Mouse (Mus musculus) gastrocnemius, adult 18-20 months (tissue): ENCODE measurements around the gene Serpina16. TPM values are rescaled to one million over a fixed set of nuclear protein-coding genes. Genes with fewer than 3 reads are reported as not detected.
"Not testable (repeated sequence)": the region's sequence is repeated elsewhere in the genome, so short reads cannot be mapped to it uniquely, and the experiment has no call there.

Source experiments
- DNase-seq: peaks from one replicate; pipeline ENCODE4 v3.0.0; 2021; ENCODE audit warnings: low spot score
- long read RNA-seq, 2 experiments: library from polyadenylated mRNA; stranded (forward); transcript quantifications; one replicate each; pipeline ENCODE4 v2.0.0; 2021
- total RNA-seq, 2 experiments: library from RNA; stranded (reverse); gene quantifications; 2 replicates each; pipeline ENCODE4 v1.2.3; 2021

Gene Serpina16
- total RNA-seq, result not detected
- long read RNA-seq, experiment 1, result 0 reads
- long read RNA-seq, experiment 2, result 0 reads

- no peak for DNase-seq
Measured at GRCm38 (mm10) chr12:103676039-103676438, at the start of gene Serpina16. Gene Serpina16, minus strand, starts transcription at chr12:103676139.

DNA sequence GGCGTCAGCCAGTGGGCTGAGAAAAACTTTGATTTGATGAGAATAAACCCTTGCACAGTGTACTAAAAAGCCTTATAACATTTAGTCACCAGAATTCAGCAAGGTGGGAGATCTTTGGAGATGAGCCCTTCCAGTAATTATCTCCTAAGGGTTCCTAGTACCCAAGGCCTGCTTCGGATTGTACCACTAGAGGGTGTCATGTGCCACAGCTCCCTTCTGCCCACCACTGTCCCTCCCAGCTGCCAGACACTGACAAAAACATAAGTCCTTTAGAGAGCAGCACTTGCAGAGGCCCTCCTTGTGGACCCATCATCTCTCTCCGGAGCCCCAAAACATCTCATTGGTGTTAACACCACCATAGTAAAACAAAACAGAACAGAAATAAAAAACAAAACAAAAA lies 35.6 kb upstream of the Serpina16 start:
- DNase-seq, result no peak

- DNase-seq, result no peak
Measured at GRCm38 (mm10) chr12:103710405-103710804, 34.5 kb upstream of the Serpina16 start.

- DNase-seq, result no peak
Measured at GRCm38 (mm10) chr12:103706113-103706512, 30.2 kb upstream of the Serpina16 start.

DNA sequence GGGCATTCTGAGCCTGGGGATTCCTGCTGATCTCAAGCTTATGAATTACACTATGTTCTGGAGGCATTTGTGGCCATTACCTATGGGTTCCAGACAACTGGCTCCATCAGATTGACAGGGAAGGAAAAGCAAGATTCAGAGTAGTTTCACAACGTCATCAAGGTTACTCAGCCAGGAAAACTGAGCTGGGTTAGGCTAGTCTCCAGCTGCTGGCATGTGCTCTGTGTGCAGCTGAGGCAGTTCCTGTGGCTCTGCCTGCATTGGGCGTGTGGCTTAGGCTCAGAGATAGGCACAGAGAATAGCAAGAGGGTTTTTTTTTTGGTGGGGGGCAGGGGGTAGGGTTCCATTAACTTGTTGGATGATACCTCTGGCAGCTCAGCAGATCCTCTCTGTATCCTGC lies 29.6 kb upstream of the Serpina16 start:
- DNase-seq, result peak; percentile 7

DNA sequence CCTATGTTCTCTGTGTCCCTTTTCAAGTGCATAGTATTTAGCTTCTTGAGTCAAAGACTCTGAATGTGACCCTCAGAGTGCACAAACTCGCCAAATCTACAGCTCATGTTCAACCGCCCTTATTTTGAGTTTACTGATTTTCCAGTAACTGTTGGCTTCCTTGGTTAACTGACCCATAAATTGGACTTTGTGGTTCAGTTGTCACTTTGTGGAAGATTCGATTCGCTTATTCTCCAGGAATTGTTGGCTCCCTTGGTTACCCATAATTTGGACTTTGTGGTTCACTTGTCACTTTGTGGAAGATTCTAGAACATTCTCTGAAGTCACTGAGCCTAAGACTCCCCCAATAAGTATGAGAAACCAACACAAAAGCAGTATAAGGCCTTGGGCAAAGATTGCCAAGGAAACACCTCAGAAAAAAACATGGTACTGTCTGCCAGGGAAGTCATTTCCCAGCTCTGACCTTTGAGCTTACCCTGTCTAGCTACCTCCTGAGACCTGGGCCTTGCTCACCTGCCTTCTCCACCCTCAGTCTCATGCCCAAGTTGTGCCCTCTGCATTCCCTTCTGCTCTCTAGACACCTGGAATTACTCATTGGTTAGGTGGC lies 24.3 kb upstream of the Serpina16 start:
- DNase-seq, result no peak

DNA sequence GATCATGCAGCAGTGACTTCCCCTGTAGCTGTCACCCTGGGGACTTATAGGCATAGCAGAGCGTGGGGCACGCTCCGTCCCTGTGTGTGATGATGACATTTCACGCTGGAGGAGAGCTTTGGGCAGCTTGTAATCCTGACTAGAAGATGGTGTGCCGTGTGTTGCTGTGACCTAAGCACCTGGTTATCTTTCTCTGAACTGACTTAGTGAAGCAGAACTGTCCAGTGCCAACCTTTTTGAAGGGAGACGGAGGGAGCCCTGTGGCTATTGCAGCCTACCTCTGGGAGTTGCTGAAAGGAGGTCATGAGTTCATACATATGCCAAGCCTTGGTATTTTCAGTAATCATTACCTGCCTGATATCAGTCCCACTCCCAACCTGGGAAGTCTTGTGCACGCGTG lies 19.5 kb upstream of the Serpina16 start, which contains the start of gene Serpina1f:
Gene Serpina1f, minus strand, starts transcription at position 101 of the 400 bp plus-strand sequence.
- no peak for DNase-seq

DNA sequence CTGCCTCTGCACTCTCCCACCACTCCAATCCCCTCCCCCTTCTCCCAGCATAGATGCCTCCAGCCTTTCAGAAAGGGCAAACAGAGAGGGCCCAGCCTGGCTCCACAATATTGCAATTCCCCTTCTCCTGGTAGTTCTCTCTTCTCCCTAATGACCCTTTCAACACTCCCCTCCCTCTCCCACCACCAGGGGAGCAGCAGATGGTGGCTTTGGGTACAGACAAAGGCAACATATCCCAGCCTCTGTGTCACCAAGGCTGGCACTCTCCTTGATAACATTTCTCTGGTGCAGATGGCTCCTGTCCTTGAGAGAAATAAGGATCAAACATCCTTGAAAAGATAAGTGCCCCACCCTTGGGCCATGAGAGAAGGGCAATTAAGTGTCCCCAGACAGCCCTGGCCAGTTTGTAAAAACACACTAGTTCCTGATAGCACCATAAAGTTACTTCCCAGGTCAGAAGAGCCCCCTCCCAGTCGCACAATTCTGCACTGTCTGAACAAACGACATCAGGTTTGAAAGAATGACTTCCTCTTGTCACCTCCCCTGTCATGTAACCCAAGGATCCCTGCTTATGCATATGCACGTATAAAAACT lies 12.4 kb upstream of the Serpina16 start:
- DNase-seq, result no peak

DNA sequence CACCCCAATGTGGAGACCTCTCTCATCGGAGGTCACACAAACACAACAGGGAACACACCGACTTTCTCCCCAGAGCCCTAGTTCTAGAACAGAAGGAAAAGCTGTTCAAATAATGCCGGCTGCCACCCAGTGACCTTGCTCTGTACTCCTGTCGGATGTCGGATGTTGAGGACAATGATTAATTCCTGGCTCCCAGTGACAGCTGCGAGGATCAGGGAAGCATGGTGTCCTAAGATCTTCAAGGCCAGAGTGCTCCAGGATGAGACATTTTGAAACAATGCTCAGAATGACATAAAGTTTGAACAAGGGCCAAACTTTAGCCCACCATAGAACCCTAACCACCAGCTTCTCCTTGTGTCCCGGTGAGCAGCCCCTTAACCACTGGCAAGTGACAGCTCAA lies 11.1 kb upstream of the Serpina16 start:
- no peak for DNase-seq

DNA sequence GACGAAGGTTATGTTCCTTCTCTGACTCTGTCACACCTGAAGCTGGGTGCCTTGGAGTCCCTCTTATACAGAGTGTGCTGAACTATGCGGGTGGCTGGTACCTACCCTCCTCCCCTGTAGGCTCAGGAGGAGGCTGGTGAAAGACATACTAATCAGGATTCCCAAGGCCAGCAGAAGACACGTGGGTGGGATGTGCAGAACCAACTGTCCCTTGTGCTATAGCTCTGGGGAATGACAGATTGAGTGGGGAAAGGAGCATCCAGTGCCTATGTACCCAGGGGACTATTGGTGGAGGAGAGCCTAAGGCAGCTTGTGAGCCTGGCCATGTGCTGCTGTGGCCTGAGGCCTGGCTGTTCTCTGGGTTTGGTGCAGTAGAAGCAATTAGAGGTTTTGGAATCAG lies 10.1 kb upstream of the Serpina16 start:
- DNase-seq, result no peak

DNA sequence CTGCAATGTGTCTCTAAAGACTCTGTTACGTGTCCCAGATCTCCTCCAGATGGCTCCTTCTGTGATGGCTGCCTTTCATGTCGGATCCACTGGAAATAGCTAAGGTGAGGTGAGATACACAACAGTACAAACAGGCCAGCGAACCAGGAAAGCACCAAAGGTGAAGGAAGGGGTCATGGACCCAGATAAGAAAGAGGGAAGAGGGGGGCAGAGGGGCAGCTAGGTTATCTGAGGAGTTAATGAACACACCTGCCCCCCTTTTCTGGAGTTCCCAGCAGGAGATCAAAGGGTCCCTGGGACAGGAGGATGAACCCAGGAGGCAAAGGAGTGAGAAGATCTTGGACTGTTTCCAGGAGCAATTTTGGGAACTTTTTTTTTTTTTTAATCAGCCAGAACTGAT lies 9.4 kb upstream of the Serpina16 start:
- DNase-seq, result no peak

DNA sequence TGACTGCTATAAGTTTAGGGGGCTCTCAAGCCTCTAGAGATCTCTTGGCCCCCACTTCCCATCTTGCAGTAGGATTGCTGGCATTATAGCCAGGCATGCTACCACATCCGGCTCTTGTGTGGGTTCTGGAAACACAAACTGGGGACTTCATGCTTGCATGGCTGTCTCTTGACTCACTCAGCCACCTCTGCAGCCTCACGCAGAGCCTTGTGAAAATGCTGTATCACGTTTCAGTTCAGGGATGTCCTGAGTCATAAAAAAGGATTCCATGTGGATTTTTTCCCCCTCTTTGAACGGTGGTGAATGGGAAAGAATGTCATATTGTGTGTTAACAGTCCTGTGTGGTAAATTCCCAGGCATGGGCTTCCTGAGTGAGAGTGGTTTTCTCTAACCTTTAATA lies 7.8 kb upstream of the Serpina16 start:
- no peak for DNase-seq

DNA sequence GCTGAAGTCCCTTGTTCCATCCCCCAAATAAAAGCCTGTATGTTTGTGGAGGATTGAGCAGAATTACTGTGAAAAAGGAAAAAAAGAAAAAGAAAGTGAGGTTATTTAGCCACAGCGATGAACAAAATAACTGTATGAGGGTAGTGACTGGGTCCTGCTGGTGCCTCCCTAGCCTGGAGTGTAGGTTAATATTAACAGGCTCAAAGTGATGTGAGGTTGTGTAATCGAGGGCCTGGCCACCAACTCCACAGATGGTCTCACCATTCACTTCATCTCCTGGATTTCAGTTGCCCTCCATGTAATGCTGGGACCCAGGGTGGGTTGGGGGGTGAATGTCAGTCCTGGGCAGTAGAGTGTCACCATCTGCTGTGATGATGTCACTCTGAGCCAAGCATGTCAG lies 5.8 kb upstream of the Serpina16 start:
- DNase-seq, result no peak

GRCm38 (mm10) chr12:103681169-103681568 lies 5.2 kb upstream of the Serpina16 start:
- DNase-seq, result no peak

DNA sequence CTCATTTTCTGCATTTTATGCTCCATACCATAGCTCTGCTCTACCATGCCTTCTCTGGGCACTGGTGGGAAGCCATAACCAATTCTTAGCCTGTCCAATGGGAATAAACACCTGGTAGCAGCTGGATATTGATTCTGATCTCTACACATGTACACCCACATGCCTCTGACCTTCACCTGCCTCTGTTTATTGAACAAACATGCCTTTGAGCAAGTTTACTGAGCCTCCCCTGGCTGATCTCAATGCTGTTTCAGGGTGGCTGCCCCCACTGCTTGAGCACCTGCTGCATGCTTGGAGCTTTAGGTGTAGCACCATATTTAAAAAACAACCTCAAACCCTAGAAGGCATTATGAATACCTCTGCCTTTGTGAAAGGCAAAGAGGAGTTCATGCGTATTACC lies 3.9 kb upstream of the Serpina16 start:
- not testable (repeated sequence) for DNase-seq

GRCm38 (mm10) chr12:103673179-103673578 lies 2.8 kb downstream of the Serpina16 start:
- DNase-seq, result peak; percentile 51

- no peak for DNase-seq
Measured at GRCm38 (mm10) chr12:103671483-103671882, 4.5 kb downstream of the Serpina16 start.

- DNase-seq, result no peak
Measured at GRCm38 (mm10) chr12:103670964-103671363, 5.0 kb downstream of the Serpina16 start.

- peak; percentile 16 for DNase-seq
Measured at GRCm38 (mm10) chr12:103670344-103670743, 5.6 kb downstream of the Serpina16 start.

DNA sequence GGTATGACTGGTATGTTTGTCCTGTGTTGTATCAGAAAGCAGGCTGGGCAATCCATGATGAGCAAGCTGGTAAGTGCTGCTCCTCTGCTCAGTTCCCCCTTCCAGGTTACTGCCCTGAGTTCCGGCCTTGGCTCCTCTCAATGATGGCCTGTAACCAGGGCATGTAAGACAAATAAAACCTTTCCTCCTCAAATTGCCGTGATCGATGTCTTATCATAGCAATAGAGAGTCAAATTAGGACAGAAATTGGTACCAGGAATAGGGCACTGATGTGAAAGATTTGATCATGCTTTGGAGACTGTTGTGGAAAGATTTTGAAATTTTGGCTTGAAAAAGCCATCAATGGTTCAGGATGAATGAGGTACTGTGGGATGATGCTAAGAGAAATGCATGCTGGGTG lies 10.7 kb downstream of the Serpina16 start:
- DNase-seq, result no peak

DNA sequence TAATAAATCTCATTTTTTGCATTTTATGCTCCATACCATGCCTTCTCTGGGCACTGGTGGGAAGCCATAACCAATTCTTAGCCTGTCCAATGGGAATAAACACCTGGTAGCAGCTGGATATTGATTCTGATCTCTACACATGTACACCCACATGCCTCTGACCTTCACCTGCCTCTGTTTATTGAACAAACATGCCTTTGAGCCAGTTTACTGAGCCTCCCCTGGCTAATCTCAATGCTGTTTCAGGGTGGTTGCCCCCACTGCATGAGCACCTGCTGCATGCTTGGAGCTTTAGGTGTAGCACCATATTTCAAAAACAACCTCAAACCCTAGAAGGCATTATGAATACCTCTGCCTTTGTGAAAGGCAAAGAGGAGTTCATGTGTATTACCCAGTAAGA lies 13.9 kb downstream of the Serpina16 start:
- not testable (repeated sequence) for DNase-seq

DNA sequence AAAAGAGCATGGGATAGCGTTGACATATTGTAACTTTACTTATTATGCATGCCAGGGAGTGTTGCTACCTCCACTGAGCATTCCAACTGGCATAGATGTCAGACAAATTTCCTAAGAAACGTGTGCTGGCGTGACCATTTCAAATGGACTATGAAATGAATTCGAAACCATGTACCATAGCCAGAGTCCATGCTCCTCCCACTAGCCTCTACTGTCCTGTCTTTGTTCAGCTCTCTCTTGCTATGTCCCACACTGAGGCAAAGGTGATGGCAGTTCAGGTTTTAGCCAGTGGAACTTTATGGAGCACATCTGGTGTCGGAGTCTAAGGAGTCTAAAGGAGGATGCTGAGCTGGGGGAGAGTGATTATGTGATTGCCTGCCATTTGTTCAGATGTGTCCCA lies 15.9 kb downstream of the Serpina16 start:
- no peak for DNase-seq

DNA sequence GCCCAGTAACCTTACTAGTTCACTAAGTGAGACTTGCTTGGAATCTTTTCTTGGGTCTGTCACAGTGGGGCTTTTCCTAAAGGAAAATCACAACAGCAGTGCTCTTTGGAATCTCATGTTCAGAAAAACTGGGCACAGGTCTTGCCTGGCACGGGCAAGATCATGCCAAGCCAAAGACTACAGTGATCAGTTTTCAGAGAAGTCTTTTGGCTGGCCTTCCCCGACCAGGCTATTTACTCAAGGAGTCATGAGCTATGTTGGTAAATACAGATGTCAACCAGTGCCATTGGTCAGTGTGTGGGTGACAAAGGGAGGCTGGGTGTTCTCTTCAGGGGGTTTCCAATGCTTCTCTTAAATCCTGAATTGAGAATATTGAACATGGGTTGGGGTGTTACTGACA lies 16.8 kb downstream of the Serpina16 start:
- DNase-seq, result peak; percentile 9
